Comparison of ENCODE assay signal across 10 mouse cellular contexts in genomic region chr11:75965674-75966400, GRCm38 (mm10). TPM values are rescaled to one million over a fixed set of nuclear protein-coding genes. Genes with fewer than 3 reads are reported as not detected.
A peak's percentile ranks its signal among the peaks of the same experiment; 100 is the strongest.
DNase-seq lines count a peak whose midpoint lies in the region; ATAC-seq and TF ChIP-seq lines count a peak whose summit lies in the region.
"Had no signal": no experiment of that assay in that cellular context is flagged by ENCODE, and none has a peak within 500 bp of the region (broad histone marks: within the 10 kb centered on the region; RNA-seq: fewer than 3 reads in every experiment).

No protein-coding gene starts in this region.

- no peaks in the 10 kb centered on the region for H3K4me1 ChIP-seq in heart, adult 2 months (ENCODE audit: control insufficient read depth, insufficient read depth, low read length)
- peaks cover 39% of the 10 kb centered on the region for H3K4me1 ChIP-seq in neural tube, embryonic 15.5 days

- no peaks in the 10 kb centered on the region for H3K36me3 ChIP-seq in heart, adult 2 months (ENCODE audit: control insufficient read depth, insufficient read depth, low read length)
- no peaks in the 10 kb centered on the region for H3K36me3 ChIP-seq in neural tube, embryonic 15.5 days
- H3K36me3 ChIP-seq: G1E had no signal

- TF ChIP-seq POLR2A in heart, adult 2 months (IDR thresholded peaks at IDR 0.05; ENCODE audit: insufficient read depth, low read depth, low read length) = no peak

- no peak for TF ChIP-seq CTCF in heart, adult 2 months (IDR thresholded peaks at IDR 0.05)

- no peaks in the 10 kb centered on the region for H3K9me3 ChIP-seq in neural tube, embryonic 15.5 days (replicated peaks)
- H3K9me3 ChIP-seq: G1E had no signal

- WGBS in heart, adult 2 months = 31% methylated on average over 28 of the region's 28 CpGs
- WGBS in neural tube, embryonic 15.5 days = 9% methylated on average over 28 of the region's 28 CpGs

- H3K4me3 ChIP-seq in heart, adult 2 months = peak overlapping the region; percentile 70
- H3K4me3 ChIP-seq in neural tube, embryonic 15.5 days (replicated peaks) = peak overlapping the region; percentile 60

- TF ChIP-seq EP300 in heart, adult 2 months (IDR thresholded peaks at IDR 0.05; ENCODE audit: insufficient read depth, low read depth, low read length) = no peak

- H3K79me2 ChIP-seq in heart, adult 2 months (replicated peaks; ENCODE audit: control insufficient read depth, insufficient read depth, low read length) = no peaks in the 10 kb centered on the region

- H3K4me2 ChIP-seq in neural tube, embryonic 15.5 days = peak overlapping the region; percentile 100

- no peak for DNase-seq in heart, adult 2 months
- DNase-seq in heart, adult 11 months = no peak
- DNase-seq in thymus, postnatal 25 days = peak; percentile 13
- no peak for DNase-seq in thymus, postnatal 0 days (ENCODE audit: low spot score)
- DNase-seq in kidney, postnatal 14 days = peak; percentile 19
- DNase-seq in spleen, postnatal 14 days (ENCODE audit: low spot score in 2 of 2) = no peak
- no peak for DNase-seq in natural killer cell, adult 2 months (ENCODE audit: low spot score in 2 of 2)

- no peak for ATAC-seq in neural tube, embryonic 15.5 days (ENCODE audit: low FRiP score)

- intact Hi-C loops in heart, adult 2 months (cut with DNase I) = loop anchor here (2.0 to 5.0 kb wide), 4 partner anchors 29 to 249 kb away; no protein-coding TSS in a partner anchor

- peak overlapping the region; percentile 92 for H3K27ac ChIP-seq in heart, adult 2 months
- H3K27ac ChIP-seq in neural tube, embryonic 15.5 days (replicated peaks) = no peak overlapping the region

- H3K9ac ChIP-seq in heart, adult 2 months (ENCODE audit: low read depth, low read length) = peak overlapping the region; percentile 74
- H3K9ac ChIP-seq in neural tube, embryonic 15.5 days (replicated peaks) = peak overlapping the region; percentile 51

- no peaks in the 10 kb centered on the region for H3K27me3 ChIP-seq in heart, adult 2 months (ENCODE audit: control insufficient read depth, insufficient read depth, low read length)
- peaks cover 13% of the 10 kb centered on the region for H3K27me3 ChIP-seq in neural tube, embryonic 15.5 days (replicated peaks)

RNA-seq across cellular contexts. Expression of gene Rph3al, which starts 27.6 kb away (rescaled TPM):
- total RNA-seq in heart, adult 2 months (2021) = 10 to 100 TPM; 11.1 to 11.7 TPM
- 5.9 and 6.6 TPM in 2 replicates for polyA plus RNA-seq in heart, adult 2 months (2012; rRNA removed)
- 4.2 and 4.3 TPM in 2 replicates for polyA plus RNA-seq in thymus, postnatal 0 days (2015; fragmentation: Nextera tagmentation; extraction: Ambion mirVana)
- polyA plus RNA-seq in neural tube, embryonic 15.5 days (2015; fragmentation: Nextera tagmentation; extraction: Ambion mirVana) = 2.3 and 3.1 TPM in 2 replicates
- total RNA-seq: G1E had no signal
- polyA plus RNA-seq: G1E had no signal

RNA-seq across cellular contexts. Expression of gene 1700016K19Rik, which starts 33.9 kb away (rescaled TPM):
- total RNA-seq in heart, adult 2 months (2021) = not detected
- polyA plus RNA-seq in heart, adult 2 months (2012; rRNA removed) = 1.3 TPM in 1 of 2 replicates, not detected in the other
- polyA plus RNA-seq in thymus, postnatal 0 days (2015; fragmentation: Nextera tagmentation; extraction: Ambion mirVana) = 1.2 and 1.3 TPM in 2 replicates
- polyA plus RNA-seq in neural tube, embryonic 15.5 days (2015; fragmentation: Nextera tagmentation; extraction: Ambion mirVana) = 2.9 and 3.3 TPM in 2 replicates
- total RNA-seq: hematopoietic stem cell, adult 5-6 weeks had no signal
- polyA plus RNA-seq: G1E had no signal

Comparison
In these comparisons a context has a peak if more than half of its experiments do, and no peak if none do; other contexts are left out.
1. DNase-seq: peak in thymus, postnatal 25 days (single experiment) and kidney, postnatal 14 days (single experiment); none in heart, adult 2 months (0 of 2), heart, adult 11 months (single experiment), thymus, postnatal 0 days (single experiment), spleen, postnatal 14 days (0 of 2) and natural killer cell, adult 2 months (0 of 2).